Mouse (Mus musculus): Measurements from ENCODE around the gene Wdfy1.

GRCm38 (mm10) chr1:79713081-79713480, 62.9 kb downstream of the Wdfy1 start:
- TF ChIP-seq GATA1 (IDR thresholded peaks at IDR 0.05; ENCODE audit: low read length) (no peak), TAL1 (IDR thresholded peaks at IDR 0.05; ENCODE audit: low read length) (no peak)
